In genomic region chr8:4189031-4189722, GRCm38 (mm10) we compare ENCODE assay signal across 18 mouse cellular contexts. TPM values are rescaled to one million over a fixed set of nuclear protein-coding genes. Genes with fewer than 3 reads are reported as not detected.
DNase-seq lines count a peak whose midpoint lies in the region; ATAC-seq and TF ChIP-seq lines count a peak whose summit lies in the region.
"Had no signal": no experiment of that assay in that cellular context is flagged by ENCODE, and none has a peak within 500 bp of the region (broad histone marks: within the 10 kb centered on the region; RNA-seq: fewer than 3 reads in every experiment).

No protein-coding gene starts in this region.

- 31% methylated on average over 3 of the region's 3 CpGs for WGBS in heart, embryonic 13.5 days
- 17% methylated on average over 3 of the region's 3 CpGs for WGBS in liver, embryonic 15.5 days (ENCODE audit: insufficient replicate concordance)
- WGBS in kidney, adult 2 months = 45% methylated on average over 3 of the region's 3 CpGs

- DNase-seq in heart, postnatal 36 days = no peak
- peak; percentile 47 for DNase-seq in MEL (ENCODE audit: low read depth, low spot score)
- DNase-seq in right cerebral cortex, adult 2 months (ENCODE audit: low spot score in 2 of 2) = no peak
- DNase-seq in kidney, adult 2 months = no peak
- DNase-seq: cerebellum, adult 9-10 months; gastrocnemius, postnatal 10 days; kidney, adult 11 months; kidney, postnatal 4 days had no signal

- no peak for TF ChIP-seq RAD21 in MEL (IDR thresholded peaks at IDR 0.05; ENCODE audit: low read depth, low read length)

- H3K4me1 ChIP-seq in heart, embryonic 13.5 days = peaks cover 11% of the 10 kb centered on the region; the same call in 1 of the 2 replicates
- H3K4me1 ChIP-seq in MEL (ENCODE audit: control insufficient read depth in 1 of 2, insufficient read depth in 2 of 2, low read length in 2 of 2) = no peaks in the 10 kb centered on the region; a peak in 1 of 4 replicates
- H3K4me1 ChIP-seq in liver, embryonic 15.5 days (replicated peaks) = peaks cover 53% of the 10 kb centered on the region
- H3K4me1 ChIP-seq in kidney, adult 2 months (ENCODE audit: control insufficient read depth, insufficient read depth, low read length) = 0 out of 2 replicates have a peak, but pooled peaks cover 3% of the 10 kb centered on the region

- no peak for TF ChIP-seq CTCF in MEL (IDR thresholded peaks at IDR 0.05 in 2 of 3, conservative IDR thresholded peaks at IDR 0.05 in 1 of 3; ENCODE audit: control insufficient read depth in 1 of 3, insufficient read depth in 1 of 3, low read depth in 2 of 3, low read length in 3 of 3, poor library complexity in 1 of 3, severe bottlenecking in 1 of 3)
- no peak for TF ChIP-seq CTCF in kidney, adult 2 months (conservative IDR thresholded peaks at IDR 0.05; ENCODE audit: insufficient read depth, insufficient read length, low read depth, low read length)

- no peaks in the 10 kb centered on the region; the same call in 1 of the 2 replicates for H3K27me3 ChIP-seq in heart, embryonic 13.5 days (replicated peaks)
- H3K27me3 ChIP-seq in MEL (ENCODE audit: control insufficient read depth in 1 of 2, insufficient read depth in 2 of 2, low read length in 2 of 2) = no peaks in the 10 kb centered on the region
- no peaks in the 10 kb centered on the region for H3K27me3 ChIP-seq in liver, embryonic 15.5 days
- no peaks in the 10 kb centered on the region for H3K27me3 ChIP-seq in kidney, adult 2 months (replicated peaks; ENCODE audit: control insufficient read depth, insufficient read depth, low read length)
- H3K27me3 ChIP-seq: embryonic facial prominence, embryonic 15.5 days; lung, embryonic 15.5 days; neural tube, embryonic 12.5 days had no signal

- H3K27ac ChIP-seq in heart, embryonic 13.5 days (replicated peaks) = no peak overlapping the region; the same call in 1 of the 2 replicates
- no peak overlapping the region for H3K27ac ChIP-seq in MEL (ENCODE audit: control insufficient read depth, low read depth, low read length)
- peak overlapping the region; percentile 77 for H3K27ac ChIP-seq in liver, embryonic 15.5 days (replicated peaks)
- H3K27ac ChIP-seq in kidney, adult 2 months (ENCODE audit: insufficient read depth, low read depth, low read length) = no peak overlapping the region
- H3K27ac ChIP-seq: embryonic facial prominence, embryonic 15.5 days; lung, embryonic 15.5 days; neural tube, embryonic 12.5 days had no signal

- peaks cover 53% of the 10 kb centered on the region for H3K36me3 ChIP-seq in heart, embryonic 13.5 days
- no peaks in the 10 kb centered on the region for H3K36me3 ChIP-seq in MEL (ENCODE audit: control insufficient read depth in 1 of 2, insufficient read depth in 2 of 2, low read length in 2 of 2)
- H3K36me3 ChIP-seq in liver, embryonic 15.5 days (replicated peaks) = 0 out of 2 replicates have a peak, but pooled peaks cover 3% of the 10 kb centered on the region
- H3K36me3 ChIP-seq in kidney, adult 2 months (ENCODE audit: control insufficient read depth, insufficient read depth, low read length) = peaks cover 2% of the 10 kb centered on the region; the same call in 1 of the 2 replicates

- no peaks in the 10 kb centered on the region for H3K9me3 ChIP-seq in heart, embryonic 13.5 days
- no peaks in the 10 kb centered on the region for H3K9me3 ChIP-seq in MEL (replicated peaks; ENCODE audit: insufficient read depth, low read length)
- H3K9me3 ChIP-seq in liver, embryonic 15.5 days (replicated peaks) = no peaks in the 10 kb centered on the region
- H3K9me3 ChIP-seq: embryonic facial prominence, embryonic 15.5 days; lung, embryonic 15.5 days; neural tube, embryonic 12.5 days had no signal

- H3K79me2 ChIP-seq in MEL (ENCODE audit: control insufficient read depth, insufficient read depth, low read length, poor library complexity) = no peaks in the 10 kb centered on the region

- no peak for TF ChIP-seq EP300 in MEL (IDR thresholded peaks at IDR 0.05; ENCODE audit: low read depth in 1 of 2, low read length in 2 of 2)

- 0 out of 2 replicates have a peak overlapping the region, but pooled peaks have one; percentile 5 for H3K9ac ChIP-seq in heart, embryonic 13.5 days
- no peak overlapping the region for H3K9ac ChIP-seq in MEL (ENCODE audit: control insufficient read depth, low read depth, low read length, poor library complexity, severe bottlenecking)
- peak overlapping the region; percentile 26; the same call in 1 of the 2 replicates for H3K9ac ChIP-seq in liver, embryonic 15.5 days
- H3K9ac ChIP-seq: embryonic facial prominence, embryonic 15.5 days; lung, embryonic 15.5 days; neural tube, embryonic 12.5 days had no signal

- TF ChIP-seq POLR2A in MEL (IDR thresholded peaks at IDR 0.05; ENCODE audit: control insufficient read depth in 1 of 2, insufficient read depth in 1 of 2, low read depth in 1 of 2, low read length in 2 of 2, poor library complexity in 1 of 2) = no peak
- no peak for TF ChIP-seq POLR2A in kidney, adult 2 months (IDR thresholded peaks at IDR 0.05; ENCODE audit: low read depth, low read length)

- H3K4me2 ChIP-seq in heart, embryonic 13.5 days = no peak overlapping the region
- H3K4me2 ChIP-seq in liver, embryonic 15.5 days = peak overlapping the region; percentile 56
- H3K4me2 ChIP-seq: embryonic facial prominence, embryonic 15.5 days; lung, embryonic 15.5 days; neural tube, embryonic 12.5 days had no signal

- no peak for ATAC-seq in heart, embryonic 13.5 days (ENCODE audit: extremely low read depth, insufficient number of reproducible peaks, low FRiP score, low TSS enrichment)
- ATAC-seq in erythroblast, adult 5-6 weeks (replicated peaks; ENCODE audit: low FRiP score, poor library complexity, severe bottlenecking) = peak; percentile 92
- ATAC-seq in liver, embryonic 15.5 days (ENCODE audit: insufficient read depth) = peak; percentile 95
- ATAC-seq: forebrain, embryonic 16.5 days had no signal

- intact Hi-C loops in heart, postnatal 36 days (cut with DNase I) = no loop called here

- no peak overlapping the region for H3K4me3 ChIP-seq in heart, embryonic 13.5 days
- no peak overlapping the region for H3K4me3 ChIP-seq in MEL (ENCODE audit: control insufficient read depth in 1 of 2, insufficient read depth in 1 of 2, low read depth in 2 of 2, low read length in 2 of 2)
- H3K4me3 ChIP-seq in liver, embryonic 15.5 days (replicated peaks) = 0 out of 2 replicates have a peak overlapping the region, but pooled peaks have one; percentile 1
- H3K4me3 ChIP-seq in kidney, adult 2 months (ENCODE audit: insufficient read depth, low read depth, low read length) = no peak overlapping the region
- H3K4me3 ChIP-seq: embryonic facial prominence, embryonic 15.5 days; lung, embryonic 15.5 days; neural tube, embryonic 12.5 days had no signal

RNA-seq across cellular contexts. Expression of gene Evi5l, which starts 22.8 kb away (rescaled TPM):
- polyA plus RNA-seq in heart, embryonic 13.5 days (2015; fragmentation: Nextera tagmentation; extraction: Ambion mirVana) = 14.3 and 15.3 TPM in 2 replicates
- 10 to 100 TPM; 20.3 to 26.9 TPM for total RNA-seq in heart, postnatal 36 days (2021)
- 3.2 and 4.5 TPM in 2 replicates for total RNA-seq in MEL (2012; rRNA removed)
- 10 to 100 TPM in 1 of 2 experiments, not detected in 1; 10.8 TPM for polyA plus RNA-seq in MEL (2012; ENCODE audit: insufficient read depth in 1 of 2, insufficient read length in 2 of 2, low read depth in 1 of 2, low replicate concordance in 2 of 2, missing spikeins in 1 of 2)
- 0.38 and 4.0 TPM in 2 replicates for total RNA-seq in erythroblast, adult 5-6 weeks (2015; ENCODE audit: low replicate concordance)
- total RNA-seq in erythroblast, adult 5-6 weeks (2017; ENCODE audit: low replicate concordance) = 3.6 and 4.2 TPM in 2 replicates
- 4.9 and 6.0 TPM in 2 replicates for polyA plus RNA-seq in liver, embryonic 15.5 days (2015; fragmentation: Nextera tagmentation; extraction: Ambion mirVana)
- 22.4 and 23.0 TPM in 2 replicates for polyA plus RNA-seq in kidney, adult 2 months (2012; rRNA removed)

RNA-seq across cellular contexts. Expression of gene Prr36, which starts 28.1 kb away (rescaled TPM):
- 0.72 and 0.87 TPM in 2 replicates for polyA plus RNA-seq in heart, embryonic 13.5 days (2015; fragmentation: Nextera tagmentation; extraction: Ambion mirVana)
- total RNA-seq in heart, postnatal 36 days (2021) = not detected
- 0.03 and 0.08 TPM in 2 replicates for total RNA-seq in MEL (2012; rRNA removed)
- polyA plus RNA-seq in MEL (2012; ENCODE audit: insufficient read depth in 1 of 2, insufficient read length in 2 of 2, low read depth in 1 of 2, low replicate concordance in 2 of 2, missing spikeins in 1 of 2) = under 1 TPM in 1 of 2 experiments, not detected in 1; 0.58 TPM
- total RNA-seq in erythroblast, adult 5-6 weeks (2015; ENCODE audit: low replicate concordance) = not detected in 2 replicates
- 0.09 TPM in 1 of 2 replicates, not detected in the other for total RNA-seq in erythroblast, adult 5-6 weeks (2017; ENCODE audit: low replicate concordance)
- 0.36 and 0.37 TPM in 2 replicates for polyA plus RNA-seq in liver, embryonic 15.5 days (2015; fragmentation: Nextera tagmentation; extraction: Ambion mirVana)
- polyA plus RNA-seq in kidney, adult 2 months (2012; rRNA removed) = 0.05 and 0.17 TPM in 2 replicates
- total RNA-seq: heart, adult 8-10 months had no signal

RNA-seq across cellular contexts. Expression of gene Lrrc8e, which starts 37.5 kb away (rescaled TPM):
- 0.06 TPM in 1 of 2 replicates, not detected in the other for polyA plus RNA-seq in heart, embryonic 13.5 days (2015; fragmentation: Nextera tagmentation; extraction: Ambion mirVana)
- total RNA-seq in heart, postnatal 36 days (2021) = under 1 TPM; 0.24 to 0.67 TPM
- 0.35 and 0.49 TPM in 2 replicates for total RNA-seq in MEL (2012; rRNA removed)
- under 1 TPM in 1 of 2 experiments, not detected in 1; 0.36 TPM for polyA plus RNA-seq in MEL (2012; ENCODE audit: insufficient read depth in 1 of 2, insufficient read length in 2 of 2, low read depth in 1 of 2, low replicate concordance in 2 of 2, missing spikeins in 1 of 2)
- total RNA-seq in erythroblast, adult 5-6 weeks (2015; ENCODE audit: low replicate concordance) = not detected in 2 replicates
- total RNA-seq in erythroblast, adult 5-6 weeks (2017; ENCODE audit: low replicate concordance) = not detected in 2 replicates
- polyA plus RNA-seq in liver, embryonic 15.5 days (2015; fragmentation: Nextera tagmentation; extraction: Ambion mirVana) = 0.22 and 0.32 TPM in 2 replicates
- 0.45 and 0.48 TPM in 2 replicates for polyA plus RNA-seq in kidney, adult 2 months (2012; rRNA removed)
- polyA plus RNA-seq: brain, embryonic 14.5 days had no signal

RNA-seq across cellular contexts. Expression of gene Map2k7, which starts 49.4 kb away (rescaled TPM):
- polyA plus RNA-seq in heart, embryonic 13.5 days (2015; fragmentation: Nextera tagmentation; extraction: Ambion mirVana) = 18.8 and 22.8 TPM in 2 replicates
- 10 to 100 TPM; 79.7 to 80.8 TPM for total RNA-seq in heart, postnatal 36 days (2021)
- 25.8 and 26.3 TPM in 2 replicates for total RNA-seq in MEL (2012; rRNA removed)
- 100 to 1,000 TPM in 1 of 2 experiments, not detected in 1; 115 TPM for polyA plus RNA-seq in MEL (2012; ENCODE audit: insufficient read depth in 1 of 2, insufficient read length in 2 of 2, low read depth in 1 of 2, low replicate concordance in 2 of 2, missing spikeins in 1 of 2)
- 16.3 and 22.4 TPM in 2 replicates for total RNA-seq in erythroblast, adult 5-6 weeks (2015; ENCODE audit: low replicate concordance)
- total RNA-seq in erythroblast, adult 5-6 weeks (2017; ENCODE audit: low replicate concordance) = 6.6 and 8.6 TPM in 2 replicates
- polyA plus RNA-seq in liver, embryonic 15.5 days (2015; fragmentation: Nextera tagmentation; extraction: Ambion mirVana) = 10.4 and 11.1 TPM in 2 replicates
- polyA plus RNA-seq in kidney, adult 2 months (2012; rRNA removed) = 32.0 and 32.2 TPM in 2 replicates

RNA-seq across cellular contexts. Expression of gene Gm49320, which starts 49.5 kb away (rescaled TPM):
- polyA plus RNA-seq in heart, embryonic 13.5 days (2015; fragmentation: Nextera tagmentation; extraction: Ambion mirVana) = 0.52 TPM in 1 of 2 replicates, not detected in the other
- under 1 TPM in 1 of 2 experiments, not detected in 1; 0.44 TPM for total RNA-seq in heart, postnatal 36 days (2021)
- total RNA-seq in MEL (2012; rRNA removed) = not detected in 2 replicates
- 1 to 10 TPM in 1 of 2 experiments, not detected in 1; 2.0 TPM for polyA plus RNA-seq in MEL (2012; ENCODE audit: insufficient read depth in 1 of 2, insufficient read length in 2 of 2, low read depth in 1 of 2, low replicate concordance in 2 of 2, missing spikeins in 1 of 2)
- 0.84 TPM in 1 of 2 replicates, not detected in the other for total RNA-seq in erythroblast, adult 5-6 weeks (2015; ENCODE audit: low replicate concordance)
- not detected in 2 replicates for total RNA-seq in erythroblast, adult 5-6 weeks (2017; ENCODE audit: low replicate concordance)
- polyA plus RNA-seq in liver, embryonic 15.5 days (2015; fragmentation: Nextera tagmentation; extraction: Ambion mirVana) = 0.10 and 0.17 TPM in 2 replicates
- 1.3 and 3.3 TPM in 2 replicates for polyA plus RNA-seq in kidney, adult 2 months (2012; rRNA removed)
- total RNA-seq: ES-E14 had no signal
